Mouse (Mus musculus) liver, embryonic 11.5 days (tissue): ENCODE measurements around the gene Lmntd2. TPM values are rescaled to one million over a fixed set of nuclear protein-coding genes. Genes with fewer than 3 reads are reported as not detected.
"Not testable (repeated sequence)": the region's sequence is repeated elsewhere in the genome, so short reads cannot be mapped to it uniquely, and the experiment has no call there.

Experiments used
- ATAC-seq: fragments of 200-750 bp; cut with Nextera tagmentation; replicated peaks from 2 replicates; pipeline ENCODE4 v1.8.0; 2017; ENCODE audit warnings: moderate number of reproducible peaks, mild to moderate bottlenecking, moderate TSS enrichment, moderate library complexity; ENCODE audit not compliant: low FRiP score
- DNase-seq: peaks from one replicate; pipeline ENCODE4 v3.0.0-alpha.2; 2017; ENCODE audit warnings: low spot score
- H3K27ac ChIP-seq: fragments of 300-500 bp; sonication (generic); 2 replicates; pipeline ENCODE4 v1.5.1; 2014; ENCODE audit warnings: mild to moderate bottlenecking, low read depth, low read length, control low read depth
- H3K27me3 ChIP-seq: fragments of 300-500 bp; sonication (generic); replicated peaks from 2 replicates; pipeline ENCODE4 v1.6.1; 2014; ENCODE audit warnings: low read length, mixed read lengths; ENCODE audit not compliant: control insufficient read depth, insufficient read depth
- H3K36me3 ChIP-seq: fragments of 300-500 bp; sonication (generic); 2 replicates; pipeline ENCODE4 v1.6.1; 2014; ENCODE audit warnings: mild to moderate bottlenecking, low read length, moderate library complexity, mixed read lengths; ENCODE audit not compliant: control insufficient read depth, insufficient read depth
- H3K4me1 ChIP-seq: fragments of 300-500 bp; sonication (generic); replicated peaks from 2 replicates; pipeline ENCODE4 v1.6.1; 2014; ENCODE audit warnings: low read length, mixed read lengths; ENCODE audit not compliant: control insufficient read depth, insufficient read depth
- H3K4me2 ChIP-seq: fragments of 300-500 bp; sonication (generic); 2 replicates; pipeline ENCODE4 v1.6.1; 2014; ENCODE audit warnings: mild to moderate bottlenecking, control low read depth, moderate library complexity
- H3K4me3 ChIP-seq: fragments of 300-500 bp; sonication (generic); 2 replicates; pipeline ENCODE4 v1.5.1; 2014; ENCODE audit warnings: low read depth, low read length, control low read depth
- H3K9ac ChIP-seq: fragments of 300-500 bp; sonication (generic); 2 replicates; pipeline ENCODE4 v1.6.1; 2014; ENCODE audit warnings: low read depth, low read length, control low read depth
- H3K9me3 ChIP-seq: fragments of 300-500 bp; sonication (generic); 2 replicates; pipeline ENCODE4 v1.6.1; 2016; ENCODE audit warnings: low read length, inconsistent platforms, mixed read lengths; ENCODE audit not compliant: control insufficient read depth
- WGBS: fragments of 180-500 bp; shearing (Covaris S2); extraction: QIAGEN DNeasy Blood & Tissue Kit; methylation state at CpG from one replicate; pipeline ENCODE4 v1.1.7; 2014; 5-methylcytosine and 5-hydroxymethylcytosine counted together
- polyA plus RNA-seq: library from polyadenylated mRNA; unstranded; fragments of >200 nt; fragmentation: Nextera tagmentation; extraction: Ambion mirVana; gene quantifications from 2 replicates; pipeline ENCODE4 v1.2.1, GENCODE M21; 2014

The Lmntd2 gene
- polyA plus RNA-seq: 1.8 and 2.6 TPM in 2 replicates

- no peak for DNase-seq
- Histone ChIP-seq H3K9ac (peak within 1 kb of the TSS; percentile 77), H3K27ac (peak within 1 kb of the TSS; percentile 93), H3K4me2 (peak within 1 kb of the TSS; percentile 78), H3K9me3 (no peaks in the 10 kb centered on the region), H3K36me3 (0 out of 2 replicates have a peak, but pooled peaks cover 5% of the 10 kb centered on the region), H3K4me3 (peak within 1 kb of the TSS; percentile 64), H3K27me3 (peaks cover 8% of the 10 kb centered on the region; the same call in 1 of the 2 replicates), H3K4me1 (peaks cover 50% of the 10 kb centered on the region)
- 88% methylated on average over 11 of the region's 11 CpGs for WGBS
- ATAC-seq: no peak
Observed at GRCm38 (mm10) chr7:141213605-141214235, at the start of gene Lmntd2. Gene Lmntd2 (minus strand): TSS chr7:141214080.

GRCm38 (mm10) chr7:141263640-141264039 lies 49.8 kb upstream of the Lmntd2 start:
- DNase-seq (no peak), ATAC-seq (no peak)
- Histone ChIP-seq H3K9me3 (no peaks in the 10 kb centered on the region), H3K4me2 (no peak overlapping the region), H3K36me3 (peaks cover 51% of the 10 kb centered on the region), H3K4me1 (peaks cover 16% of the 10 kb centered on the region), H3K27me3 (no peaks in the 10 kb centered on the region), H3K9ac (no peak overlapping the region), H3K4me3 (no peak overlapping the region), H3K27ac (no peak overlapping the region)
- 88% methylated on average over 13 of the region's 13 CpGs for WGBS

GRCm38 (mm10) chr7:141261480-141261879 lies 47.6 kb upstream of the Lmntd2 start:
- 89% methylated on average over 3 of the region's 3 CpGs for WGBS
- DNase-seq (no peak), ATAC-seq (no peak)
- peaks cover 73% of the 10 kb centered on the region for H3K36me3 ChIP-seq
- no peak overlapping the region for H3K4me3 ChIP-seq
- no peak overlapping the region for H3K9ac ChIP-seq
- H3K4me2 ChIP-seq: no peak overlapping the region
- H3K27ac ChIP-seq: no peak overlapping the region
- no peaks in the 10 kb centered on the region for H3K27me3 ChIP-seq
- peaks cover 14% of the 10 kb centered on the region for H3K4me1 ChIP-seq
- no peaks in the 10 kb centered on the region for H3K9me3 ChIP-seq

- H3K36me3 ChIP-seq: peaks cover 80% of the 10 kb centered on the region
- H3K9ac ChIP-seq: no peak overlapping the region
- no peaks in the 10 kb centered on the region for H3K9me3 ChIP-seq
- no peak overlapping the region for H3K27ac ChIP-seq
- ATAC-seq (no peak), DNase-seq (no peak)
- WGBS: 86% methylated on average over 10 of the region's 10 CpGs
- no peaks in the 10 kb centered on the region for H3K27me3 ChIP-seq
- H3K4me3 ChIP-seq: no peak overlapping the region
- H3K4me2 ChIP-seq: no peak overlapping the region
- H3K4me1 ChIP-seq: no peaks in the 10 kb centered on the region
Observed at GRCm38 (mm10) chr7:141256159-141256558, 42.3 kb upstream of the Lmntd2 start.

GRCm38 (mm10) chr7:141250486-141250885 lies 36.6 kb upstream of the Lmntd2 start:
- H3K4me2 ChIP-seq, H3K27ac ChIP-seq, ATAC-seq, DNase-seq, H3K9ac ChIP-seq, H3K4me1 ChIP-seq, H3K27me3 ChIP-seq, H3K4me3 ChIP-seq, H3K9me3 ChIP-seq: not testable (repeated sequence)
- WGBS: 92% methylated on average over 4 of the region's 4 CpGs
- H3K36me3 ChIP-seq: peaks cover 63% of the 10 kb centered on the region

- peaks cover 36% of the 10 kb centered on the region for H3K36me3 ChIP-seq
- 92% methylated on average over 9 of the region's 10 CpGs for WGBS
- H3K4me1 ChIP-seq: peaks cover 15% of the 10 kb centered on the region
Observed at GRCm38 (mm10) chr7:141231551-141231950, 17.7 kb upstream of the Lmntd2 start.

GRCm38 (mm10) chr7:141231111-141231510 lies 17.2 kb upstream of the Lmntd2 start:
- Histone ChIP-seq H3K27ac (no peak overlapping the region), H3K4me3 (no peak overlapping the region), H3K4me1 (peaks cover 15% of the 10 kb centered on the region), H3K9ac (no peak overlapping the region), H3K27me3 (no peaks in the 10 kb centered on the region), H3K4me2 (peak overlapping the region; percentile 98), H3K9me3 (no peaks in the 10 kb centered on the region), H3K36me3 (peaks cover 36% of the 10 kb centered on the region)
- 96% methylated on average over 3 of the region's 3 CpGs for WGBS
- no peak for ATAC-seq
- DNase-seq: no peak

More at GRCm38 (mm10) chr7:141231551-141231950, 17.7 kb upstream of the Lmntd2 start:
- no peak overlapping the region for H3K4me3 ChIP-seq
- no peak for DNase-seq
- no peak overlapping the region; the same call in 1 of the 2 replicates for H3K27ac ChIP-seq
- ATAC-seq: no peak
- no peak overlapping the region for H3K4me2 ChIP-seq
- no peak overlapping the region for H3K9ac ChIP-seq
- H3K9me3 ChIP-seq: no peaks in the 10 kb centered on the region
- H3K27me3 ChIP-seq: no peaks in the 10 kb centered on the region

- H3K4me2 ChIP-seq: peak overlapping the region; percentile 98
- no peaks in the 10 kb centered on the region for H3K27me3 ChIP-seq
- peaks cover 35% of the 10 kb centered on the region for H3K36me3 ChIP-seq
- H3K9me3 ChIP-seq: no peaks in the 10 kb centered on the region
- DNase-seq (no peak), ATAC-seq (no peak)
- 88% methylated on average over 4 of the region's 4 CpGs for WGBS
- H3K27ac ChIP-seq: no peak overlapping the region
- H3K9ac ChIP-seq: peak overlapping the region; percentile 99; the same call in 1 of the 2 replicates
- peaks cover 15% of the 10 kb centered on the region for H3K4me1 ChIP-seq
- H3K4me3 ChIP-seq: peak overlapping the region; percentile 98
Observed at GRCm38 (mm10) chr7:141230570-141230969, 16.7 kb upstream of the Lmntd2 start.

GRCm38 (mm10) chr7:141229702-141230101 lies 15.8 kb upstream of the Lmntd2 start:
- ATAC-seq (no peak), DNase-seq (no peak)
- Histone ChIP-seq H3K4me2 (peak overlapping the region; percentile 98), H3K27ac (no peak overlapping the region), H3K9ac (peak overlapping the region; percentile 99), H3K27me3 (no peaks in the 10 kb centered on the region), H3K4me1 (peaks cover 15% of the 10 kb centered on the region), H3K36me3 (peaks cover 28% of the 10 kb centered on the region), H3K9me3 (no peaks in the 10 kb centered on the region), H3K4me3 (peak overlapping the region; percentile 98)
- 47% methylated on average over 6 of the region's 6 CpGs for WGBS
